Mouse (Mus musculus) hindbrain, embryonic 11.5 days (tissue): Measurements from ENCODE around the gene Slc6a9. TPM values are rescaled to one million over a fixed set of nuclear protein-coding genes. Genes with fewer than 3 reads are reported as not detected.

Experiments used
- ATAC-seq: fragments of 200-750 bp; cut with Nextera tagmentation; 2 replicates; pipeline ENCODE4 v1.8.0; 2017; ENCODE audit warnings: mild to moderate bottlenecking, moderate TSS enrichment, moderate library complexity; ENCODE audit not compliant: low FRiP score
- DNase-seq: peaks from one replicate; pipeline ENCODE4 v3.0.0-alpha.2; 2015; ENCODE audit warnings: low spot score
- H3K27ac ChIP-seq: fragments of 300-500 bp; sonication (generic); 2 replicates; pipeline ENCODE4 v1.5.1; 2014; ENCODE audit warnings: mild to moderate bottlenecking, low read depth, low read length
- H3K27me3 ChIP-seq: fragments of 300-500 bp; sonication (generic); 2 replicates; pipeline ENCODE4 v1.6.1; 2014; ENCODE audit warnings: mild to moderate bottlenecking, low read length, moderate library complexity, mixed read lengths; ENCODE audit not compliant: control insufficient read depth, insufficient read depth
- H3K36me3 ChIP-seq: fragments of 300-500 bp; sonication (generic); 2 replicates; pipeline ENCODE4 v1.6.1; 2014; ENCODE audit warnings: mild to moderate bottlenecking, low read length, moderate library complexity, mixed read lengths; ENCODE audit not compliant: control insufficient read depth, insufficient read depth
- H3K4me1 ChIP-seq: fragments of 300-500 bp; sonication (generic); replicated peaks from 2 replicates; pipeline ENCODE4 v1.6.1; 2014; ENCODE audit warnings: low read length, mixed read lengths; ENCODE audit not compliant: control insufficient read depth, insufficient read depth
- H3K4me2 ChIP-seq: fragments of 300-500 bp; sonication (generic); replicated peaks from 2 replicates; pipeline ENCODE4 v1.6.1; 2014; ENCODE audit warnings: mild to moderate bottlenecking, low read depth, low read length
- H3K4me3 ChIP-seq: fragments of 300-500 bp; sonication (generic); 2 replicates; pipeline ENCODE4 v1.5.1; 2014; ENCODE audit warnings: low read depth, low read length
- H3K9ac ChIP-seq: fragments of 300-500 bp; sonication (generic); 2 replicates; pipeline ENCODE4 v1.6.1; 2014; ENCODE audit warnings: low read depth, low read length
- H3K9me3 ChIP-seq: fragments of 300-500 bp; sonication (generic); 2 replicates; pipeline ENCODE4 v1.6.1; 2016; ENCODE audit warnings: low read length; ENCODE audit not compliant: control insufficient read depth
- WGBS: fragments of 180-500 bp; shearing (Covaris S2); extraction: QIAGEN DNeasy Blood & Tissue Kit; methylation state at CpG from one replicate; pipeline ENCODE4 v1.1.7; 2014; 5-methylcytosine and 5-hydroxymethylcytosine counted together
- polyA plus RNA-seq: library from polyadenylated mRNA; unstranded; fragments of >200 nt; fragmentation: Nextera tagmentation; extraction: Ambion mirVana; gene quantifications from 2 replicates; pipeline ENCODE4 v1.2.1, GENCODE M21; 2014

Gene Slc6a9
- polyA plus RNA-seq, 1 experiment from 2014 or later = 7.1 TPM

- Histone ChIP-seq H3K27ac (no peak overlapping the region), H3K4me2 (no peak overlapping the region), H3K27me3 (no peaks in the 10 kb centered on the region; the same call in 1 of the 2 replicates), H3K4me3 (no peak overlapping the region), H3K9ac (no peak overlapping the region), H3K9me3 (no peaks in the 10 kb centered on the region), H3K36me3 (no peaks in the 10 kb centered on the region; the same call in 1 of the 2 replicates), H3K4me1 (peaks cover 5% of the 10 kb centered on the region)
- ATAC-seq (no peak), DNase-seq (no peak)
- WGBS = 93% methylated on average over 9 of the region's 9 CpGs
Observed at GRCm38 (mm10) chr4:117873615-117874014, 39.3 kb downstream of the Slc6a9 start.

GRCm38 (mm10) chr4:117878301-117878700 is 44.0 kb downstream of the Slc6a9 start:
- no peak overlapping the region for H3K9ac ChIP-seq
- no peaks in the 10 kb centered on the region; the same call in 1 of the 2 replicates for H3K36me3 ChIP-seq
- H3K9me3 ChIP-seq = no peaks in the 10 kb centered on the region
- H3K4me1 ChIP-seq = no peaks in the 10 kb centered on the region
- DNase-seq (no peak), ATAC-seq (no peak)
- H3K27ac ChIP-seq = no peak overlapping the region
- H3K27me3 ChIP-seq = no peaks in the 10 kb centered on the region
- no peak overlapping the region for H3K4me2 ChIP-seq
- WGBS = 70% methylated on average over 10 of the region's 10 CpGs
- H3K4me3 ChIP-seq = no peak overlapping the region

- Histone ChIP-seq H3K9ac (no peak overlapping the region), H3K9me3 (no peaks in the 10 kb centered on the region), H3K4me1 (no peaks in the 10 kb centered on the region), H3K27ac (no peak overlapping the region), H3K36me3 (no peaks in the 10 kb centered on the region; the same call in 1 of the 2 replicates), H3K27me3 (no peaks in the 10 kb centered on the region), H3K4me2 (no peak overlapping the region), H3K4me3 (no peak overlapping the region)
- ATAC-seq = no peak
- WGBS = 81% methylated on average over 5 of the region's 5 CpGs
- no peak for DNase-seq
Observed at GRCm38 (mm10) chr4:117878703-117879102, 44.4 kb downstream of the Slc6a9 start.

GRCm38 (mm10) chr4:117882701-117883691 is 48.7 kb downstream of the Slc6a9 start, which contains the start of gene B4galt2:
TSS of gene B4galt2 (minus strand) at chr4:117883487.
- 1% methylated on average over 57 of the region's 103 CpGs for WGBS
- ATAC-seq (peak; percentile 58), DNase-seq (peak; percentile 76)
- Histone ChIP-seq H3K4me2 (peak within 1 kb of the TSS; percentile 79), H3K4me1 (peaks cover 8% of the 10 kb centered on the region; the same call in 1 of the 2 replicates), H3K9ac (peak within 1 kb of the TSS; percentile 96), H3K4me3 (peak within 1 kb of the TSS; percentile 82), H3K36me3 (no peaks in the 10 kb centered on the region), H3K27ac (peak within 1 kb of the TSS; percentile 62), H3K27me3 (no peaks in the 10 kb centered on the region), H3K9me3 (no peaks in the 10 kb centered on the region)

GRCm38 (mm10) chr4:117884146-117884545 is 49.8 kb downstream of the Slc6a9 start:
- Histone ChIP-seq H3K4me3 (no peak overlapping the region), H3K4me2 (no peak overlapping the region), H3K4me1 (peaks cover 8% of the 10 kb centered on the region; the same call in 1 of the 2 replicates), H3K27me3 (no peaks in the 10 kb centered on the region), H3K27ac (no peak overlapping the region), H3K36me3 (peaks cover under 1% of the 10 kb centered on the region; the same call in 1 of the 2 replicates), H3K9ac (no peak overlapping the region), H3K9me3 (no peaks in the 10 kb centered on the region)
- no peak for DNase-seq
- no peak for ATAC-seq
- 100% methylated on average over 1 of the region's 1 CpGs for WGBS

- Histone ChIP-seq H3K4me1 (peaks cover 8% of the 10 kb centered on the region; the same call in 1 of the 2 replicates), H3K36me3 (peaks cover 3% of the 10 kb centered on the region; the same call in 1 of the 2 replicates), H3K27me3 (no peaks in the 10 kb centered on the region), H3K4me3 (no peak overlapping the region), H3K4me2 (no peak overlapping the region), H3K27ac (no peak overlapping the region), H3K9ac (no peak overlapping the region), H3K9me3 (no peaks in the 10 kb centered on the region)
- ATAC-seq (no peak), DNase-seq (no peak)
- 92% methylated on average over 10 of the region's 10 CpGs for WGBS
Observed at GRCm38 (mm10) chr4:117885093-117885492, 50.8 kb downstream of the Slc6a9 start.

- Histone ChIP-seq H3K4me1 (peaks cover 8% of the 10 kb centered on the region; the same call in 1 of the 2 replicates), H3K36me3 (peaks cover 3% of the 10 kb centered on the region; the same call in 1 of the 2 replicates), H3K4me3 (peak overlapping the region; percentile 91; the same call in 1 of the 2 replicates), H3K27me3 (no peaks in the 10 kb centered on the region), H3K9me3 (no peaks in the 10 kb centered on the region), H3K9ac (no peak overlapping the region), H3K27ac (no peak overlapping the region), H3K4me2 (peak overlapping the region; percentile 92)
- ATAC-seq = no peak
- DNase-seq = no peak
- WGBS = 85% methylated on average over 9 of the region's 9 CpGs
Observed at GRCm38 (mm10) chr4:117885994-117886393, 51.7 kb downstream of the Slc6a9 start.

GRCm38 (mm10) chr4:117886644-117887043 is 52.3 kb downstream of the Slc6a9 start:
- H3K27ac ChIP-seq = 0 out of 2 replicates have a peak overlapping the region, but pooled peaks have one; percentile 30
- DNase-seq = no peak
- H3K27me3 ChIP-seq = no peaks in the 10 kb centered on the region
- peak overlapping the region; percentile 91 for H3K4me3 ChIP-seq
- H3K36me3 ChIP-seq = peaks cover 3% of the 10 kb centered on the region; the same call in 1 of the 2 replicates
- H3K4me1 ChIP-seq = peaks cover 8% of the 10 kb centered on the region; the same call in 1 of the 2 replicates
- peak overlapping the region; percentile 92 for H3K4me2 ChIP-seq
- H3K9me3 ChIP-seq = no peaks in the 10 kb centered on the region
- 4% methylated on average over 24 of the region's 24 CpGs for WGBS
- H3K9ac ChIP-seq = peak overlapping the region; percentile 84
- peak; percentile 2; the same call in 1 of the 2 replicates for ATAC-seq
